12 mouse cellular contexts compared by ENCODE assay signal in the genomic region with DNA sequence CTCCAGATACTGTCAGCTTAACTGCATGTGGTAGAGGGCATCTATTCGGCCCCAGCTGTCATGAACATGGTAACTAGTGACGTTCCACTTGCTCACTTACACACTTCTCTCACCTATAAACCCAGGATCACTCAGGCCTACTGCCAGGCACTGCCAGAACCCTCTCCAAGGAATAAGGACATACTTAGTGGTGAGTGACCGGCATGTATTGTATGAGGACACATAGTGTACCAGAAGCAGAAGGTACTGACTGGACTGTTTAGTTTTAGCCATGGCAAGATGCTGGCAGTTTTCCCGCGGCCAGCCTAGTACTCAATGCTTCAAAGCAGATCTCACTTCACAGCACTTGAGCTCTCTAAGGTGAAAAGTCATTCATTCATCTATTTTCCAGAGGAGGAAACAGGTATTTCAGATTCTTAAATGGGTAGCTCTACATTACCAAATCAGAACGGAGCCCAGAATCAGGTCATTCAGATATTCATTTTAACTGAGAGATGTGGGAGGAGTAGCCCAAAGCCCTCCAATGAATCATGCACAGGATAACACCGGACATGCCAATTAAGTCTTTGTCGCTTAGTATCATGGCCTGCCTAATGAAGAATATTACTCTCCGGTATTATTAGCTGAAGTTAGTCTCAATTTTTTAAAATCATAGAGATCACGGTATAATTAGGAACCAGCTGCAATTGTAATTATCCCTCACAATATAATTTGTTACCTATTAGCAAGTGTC.
"Had no signal": no experiment of that assay in that cellular context is flagged by ENCODE, and none has a peak within 500 bp of the region (broad histone marks: within the 10 kb centered on the region; RNA-seq: fewer than 3 reads in every experiment).

No protein-coding gene starts in this region.

- H3K27ac ChIP-seq: left cerebral cortex, adult 2 months; limb, embryonic 10.5 days; liver, embryonic 14.5 days; macrophage; midbrain, embryonic 15.5 days; neural tube, embryonic 12.5 days; stomach, postnatal 0 days had no signal

- H3K4me3 ChIP-seq: left cerebral cortex, adult 2 months; limb, embryonic 10.5 days; megakaryocyte, embryonic 14.5 days; midbrain, embryonic 15.5 days; neural tube, embryonic 12.5 days had no signal

- H3K4me2 ChIP-seq: lung, embryonic 14.5 days; midbrain, embryonic 11.5 days; midbrain, embryonic 15.5 days; neural tube, embryonic 12.5 days had no signal

- H3K27me3 ChIP-seq: megakaryocyte, embryonic 14.5 days; midbrain, embryonic 15.5 days; neural tube, embryonic 12.5 days had no signal

- DNase-seq: kidney, postnatal 25 days; lung, embryonic 14.5 days; thymus, postnatal 4 days had no signal

- H3K4me1 ChIP-seq: megakaryocyte, embryonic 14.5 days; midbrain, embryonic 15.5 days; neural tube, embryonic 12.5 days had no signal

- ATAC-seq: midbrain, embryonic 15.5 days had no signal

- H3K9ac ChIP-seq: liver, embryonic 14.5 days; lung, embryonic 14.5 days; midbrain, embryonic 15.5 days; neural tube, embryonic 12.5 days had no signal

- H3K9me3 ChIP-seq: limb, embryonic 10.5 days; midbrain, embryonic 15.5 days; neural tube, embryonic 12.5 days had no signal

- H3K36me3 ChIP-seq: midbrain, embryonic 15.5 days; neural tube, embryonic 12.5 days had no signal
